Mouse (Mus musculus): ENCODE data around the gene Cyba.

- TF ChIP-seq POLR2A (IDR thresholded peaks at IDR 0.05; ENCODE audit: borderline replicate concordance, low read depth, low read length): no peak
- TF ChIP-seq CTCF (IDR thresholded peaks at IDR 0.05; ENCODE audit: low read depth, low read length): no peak
Observed at GRCm38 (mm10) chr8:122432443-122433268, at the start of gene Cyba.
